In genomic region chr7:113756616-113757015, GRCm38 (mm10) we compare ENCODE assay signal across 17 mouse cellular contexts. TPM values are rescaled to one million over a fixed set of nuclear protein-coding genes. Genes with fewer than 3 reads are reported as not detected.
"Had no signal": no experiment of that assay in that cellular context is flagged by ENCODE, and none has a peak within 500 bp of the region (broad histone marks: within the 10 kb centered on the region; RNA-seq: fewer than 3 reads in every experiment).

No protein-coding gene starts in this region.

- H3K27ac ChIP-seq: lung, embryonic 15.5 days; macrophage; midbrain, embryonic 13.5 days; midbrain, embryonic 15.5 days; neural tube, embryonic 12.5 days; stomach, embryonic 15.5 days; stomach, postnatal 0 days had no signal

- DNase-seq: lung, adult 2 months; lung, postnatal 14 days; lung, postnatal 36 days; right cerebral cortex, postnatal 14 days; thymus, adult 2 months; thymus, postnatal 25 days; thymus, postnatal 4 days had no signal

- H3K4me2 ChIP-seq: lung, embryonic 15.5 days; midbrain, embryonic 11.5 days; midbrain, embryonic 13.5 days; midbrain, embryonic 15.5 days; neural tube, embryonic 12.5 days; stomach, embryonic 15.5 days had no signal

- H3K36me3 ChIP-seq: lung, embryonic 15.5 days; midbrain, embryonic 13.5 days; midbrain, embryonic 15.5 days; neural tube, embryonic 12.5 days; stomach, embryonic 15.5 days had no signal

- H3K9me3 ChIP-seq: lung, embryonic 15.5 days; midbrain, embryonic 13.5 days; midbrain, embryonic 15.5 days; neural tube, embryonic 12.5 days; stomach, embryonic 15.5 days had no signal

- H3K9ac ChIP-seq: lung, embryonic 15.5 days; midbrain, embryonic 13.5 days; midbrain, embryonic 15.5 days; neural tube, embryonic 12.5 days; stomach, embryonic 15.5 days had no signal

- H3K4me1 ChIP-seq: lung, embryonic 15.5 days; megakaryocyte, embryonic 14.5 days; midbrain, embryonic 13.5 days; midbrain, embryonic 15.5 days; neural tube, embryonic 12.5 days; stomach, embryonic 15.5 days had no signal

- H3K4me3 ChIP-seq: lung, embryonic 15.5 days; megakaryocyte, embryonic 14.5 days; midbrain, embryonic 13.5 days; midbrain, embryonic 15.5 days; neural tube, embryonic 12.5 days; stomach, embryonic 15.5 days had no signal

- ATAC-seq: lung, postnatal 0 days; midbrain, embryonic 13.5 days; midbrain, embryonic 15.5 days had no signal

- H3K27me3 ChIP-seq: lung, embryonic 15.5 days; stomach, embryonic 15.5 days had no signal

RNA-seq across cellular contexts. Expression of gene Spon1, which starts 9.2 kb away (rescaled TPM):
- polyA plus RNA-seq: macrophage had no signal
